Mouse (Mus musculus) embryo, embryonic 10.5 days (tissue): ENCODE data around the gene Rps27.

Experiments used
- DNase-seq: peaks from one replicate; pipeline ENCODE4 v3.0.0-alpha.2; 2015; ENCODE audit warnings: low spot score

Rps27 gene

GRCm38 (mm10) chr3:90231507-90232333 is 18.3 kb upstream of the Rps27 start, which contains the start of gene Jtb:
Gene Jtb (plus strand): TSS chr3:90231597.
- DNase-seq = peak; percentile 96

- DNase-seq = no peak
Observed at GRCm38 (mm10) chr3:90231075-90231474, 17.6 kb upstream of the Rps27 start.

- no peak for DNase-seq
Observed at GRCm38 (mm10) chr3:90224331-90224730, 10.9 kb upstream of the Rps27 start.

GRCm38 (mm10) chr3:90222941-90223340 is 9.5 kb upstream of the Rps27 start:
- no peak for DNase-seq

- no peak for DNase-seq
Observed at GRCm38 (mm10) chr3:90222455-90222854, 9.0 kb upstream of the Rps27 start.

- no peak for DNase-seq
Observed at GRCm38 (mm10) chr3:90221123-90221522, 7.7 kb upstream of the Rps27 start.

GRCm38 (mm10) chr3:90220531-90220951 is 7.1 kb upstream of the Rps27 start:
- peak; percentile 80 for DNase-seq

- peak; percentile 85 for DNase-seq
Observed at GRCm38 (mm10) chr3:90220088-90220487, 6.6 kb upstream of the Rps27 start.

- DNase-seq = no peak
Observed at GRCm38 (mm10) chr3:90215825-90216380, 2.5 kb upstream of the Rps27 start.

GRCm38 (mm10) chr3:90213956-90214684 is 669 bp upstream of the Rps27 start:
- peak; percentile 42 for DNase-seq

GRCm38 (mm10) chr3:90212723-90213122 is 728 bp downstream of the Rps27 start:
- no peak for DNase-seq

GRCm38 (mm10) chr3:90211475-90212398 is 1.7 kb downstream of the Rps27 start:
- no peak for DNase-seq

- no peak for DNase-seq
Observed at GRCm38 (mm10) chr3:90209908-90210566, 3.4 kb downstream of the Rps27 start.

- DNase-seq = no peak
Observed at GRCm38 (mm10) chr3:90208662-90209061, 4.8 kb downstream of the Rps27 start.

GRCm38 (mm10) chr3:90204582-90204981 is 8.9 kb downstream of the Rps27 start:
- no peak for DNase-seq

GRCm38 (mm10) chr3:90203619-90204018 is 9.8 kb downstream of the Rps27 start:
- no peak for DNase-seq

GRCm38 (mm10) chr3:90202884-90203283 is 10.6 kb downstream of the Rps27 start:
- no peak for DNase-seq

- DNase-seq = no peak
Observed at GRCm38 (mm10) chr3:90197548-90197947, 15.9 kb downstream of the Rps27 start.

- DNase-seq = no peak
Observed at GRCm38 (mm10) chr3:90195644-90196043, 17.8 kb downstream of the Rps27 start.

GRCm38 (mm10) chr3:90194759-90195158 is 18.7 kb downstream of the Rps27 start:
- DNase-seq = no peak

GRCm38 (mm10) chr3:90190859-90191510 is 22.5 kb downstream of the Rps27 start:
- no peak for DNase-seq
